Mouse (Mus musculus) testis, postnatal 10 days (tissue): ENCODE measurements around the gene Yipf1.

Source experiments
- DNase-seq: peaks from one replicate; pipeline ENCODE4 v3.0.0; 2021; ENCODE audit warnings: low spot score

Gene Yipf1

DNA sequence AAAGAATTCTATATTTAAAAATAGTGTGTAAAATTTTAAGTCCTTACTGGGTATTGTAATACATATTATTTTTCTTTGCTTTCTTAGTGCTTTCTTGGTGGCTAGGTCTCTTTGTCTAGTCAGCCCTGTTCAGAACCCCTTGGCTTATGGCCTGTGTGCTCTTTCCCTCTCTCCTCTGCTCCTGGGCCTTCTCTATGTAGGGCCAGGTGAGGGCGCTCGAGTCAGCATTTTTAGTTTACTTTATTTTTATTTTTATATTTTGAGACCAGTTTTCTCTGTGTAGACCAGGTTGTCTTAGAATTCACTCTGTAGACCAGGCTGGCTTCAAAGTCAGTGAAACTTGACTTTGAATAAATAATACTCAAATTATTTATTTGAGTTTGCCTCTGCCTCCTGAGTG lies 58.1 kb downstream of the Yipf1 start:
- DNase-seq = no peak

DNA sequence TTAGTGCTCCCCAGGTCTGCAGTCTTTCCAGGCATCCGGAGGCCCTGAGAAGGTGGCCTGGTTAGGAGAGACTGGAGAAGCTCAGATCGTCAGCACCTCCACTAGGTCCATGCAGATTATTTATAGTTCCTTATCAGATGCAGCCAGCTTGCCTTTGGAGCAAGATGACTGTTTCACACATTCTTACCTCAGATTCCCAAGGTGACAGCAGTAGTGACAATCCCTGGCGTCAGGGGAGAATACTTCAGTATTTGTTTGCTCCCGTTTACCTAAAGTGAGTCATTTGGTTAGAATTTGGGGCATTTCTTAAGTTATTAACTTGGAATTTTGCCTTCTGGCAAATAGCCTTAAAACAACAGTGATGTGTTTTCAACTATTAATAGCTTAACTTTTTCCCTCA lies 60.5 kb downstream of the Yipf1 start:
- no peak for DNase-seq

DNA sequence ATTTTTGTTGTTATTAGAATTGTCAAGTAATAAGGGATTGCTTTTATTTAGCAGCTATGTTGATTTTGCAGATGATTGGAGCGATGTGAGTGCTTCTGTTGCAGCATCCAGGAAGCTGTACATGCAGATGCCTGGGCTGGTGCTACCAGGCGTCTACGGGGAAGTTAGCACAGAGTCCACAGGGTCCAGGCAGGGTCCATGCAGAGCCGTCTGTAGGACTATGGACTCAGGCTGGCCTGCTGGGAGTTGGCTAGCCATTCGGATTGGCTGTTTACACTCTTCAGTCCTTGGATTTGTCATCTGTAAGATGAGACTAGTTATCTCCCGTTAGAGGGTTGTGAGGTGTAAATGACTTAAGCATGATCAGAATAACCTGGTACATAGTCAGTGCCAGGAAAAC lies 64.8 kb downstream of the Yipf1 start:
- DNase-seq = no peak

DNA sequence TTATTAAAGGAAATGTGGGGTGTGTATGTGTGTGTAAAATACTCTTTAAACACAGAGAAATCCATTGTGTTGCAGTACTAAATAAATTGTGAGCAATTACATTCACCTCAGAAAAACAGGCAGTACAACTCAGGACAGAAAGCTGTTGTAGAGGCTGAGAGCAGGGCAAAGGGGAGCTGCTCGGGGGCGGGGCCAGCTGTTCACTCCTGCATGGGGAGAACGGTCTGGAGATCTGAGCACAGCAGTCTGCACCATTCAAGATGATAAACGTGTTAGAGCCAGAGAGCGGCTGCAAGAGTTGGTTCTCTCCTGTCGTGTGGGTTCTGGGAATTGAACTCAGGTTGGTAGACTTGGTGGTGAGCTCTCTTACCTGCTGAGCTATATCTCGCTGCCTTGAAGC lies 66.7 kb downstream of the Yipf1 start:
- no peak for DNase-seq

DNA sequence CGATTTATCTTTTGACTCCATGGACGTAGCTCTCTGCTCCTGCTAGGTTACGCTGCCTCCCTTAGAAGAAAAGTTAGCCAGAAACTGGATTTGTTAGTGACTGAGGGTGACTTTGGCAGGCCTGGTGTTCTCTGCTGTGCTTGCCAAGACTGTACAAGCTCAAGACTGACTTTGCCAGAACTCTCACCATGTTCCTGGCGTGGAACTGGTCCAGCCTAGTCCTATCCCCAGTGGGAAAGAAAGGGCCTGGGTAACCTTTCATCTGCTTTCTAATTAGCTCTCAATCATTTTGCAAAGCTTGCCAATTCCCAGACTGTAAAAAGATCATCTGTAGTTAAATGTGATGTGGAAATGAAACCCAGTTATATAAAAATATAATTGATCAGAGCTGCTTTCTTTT lies 72.9 kb downstream of the Yipf1 start:
- no peak for DNase-seq

DNA sequence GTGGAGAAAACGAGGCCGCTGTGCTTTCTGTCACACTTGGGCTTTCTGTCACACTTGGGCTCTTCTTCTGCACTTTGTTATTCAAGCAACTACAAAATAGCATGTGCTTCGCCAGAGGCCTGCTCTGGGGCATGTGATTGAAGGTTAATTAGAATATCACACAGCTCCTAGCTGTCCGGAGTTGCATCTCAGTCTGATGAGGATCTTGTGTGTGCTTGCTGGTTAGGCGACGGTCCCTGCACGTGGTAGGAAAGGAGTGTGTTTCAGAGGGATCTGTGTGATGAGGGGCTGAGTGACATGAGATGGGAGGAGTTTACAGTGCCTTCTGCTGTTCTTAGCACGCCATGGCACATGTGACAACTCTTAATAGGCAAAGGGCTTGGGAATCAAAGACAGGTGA lies 73.3 kb downstream of the Yipf1 start:
- DNase-seq = no peak

DNA sequence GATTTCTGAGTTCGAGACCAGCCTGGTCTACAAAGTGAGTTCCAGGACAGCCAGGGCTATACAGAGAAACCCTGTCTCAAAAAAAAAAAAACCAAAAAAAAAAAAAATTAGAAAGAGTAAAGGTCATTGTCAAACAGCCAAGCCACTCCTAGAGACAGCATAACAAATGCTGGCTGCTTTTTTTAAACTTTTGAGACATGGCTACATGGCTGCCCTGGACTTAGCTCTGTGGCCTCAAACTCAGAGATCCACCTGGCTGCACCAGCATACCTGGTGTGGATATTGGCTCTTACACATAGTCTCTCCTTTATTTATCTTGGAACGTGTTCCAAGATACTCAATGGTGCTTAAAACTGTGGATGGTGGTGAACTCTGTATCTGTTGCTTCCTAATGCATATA lies 74.1 kb downstream of the Yipf1 start:
- no peak for DNase-seq

DNA sequence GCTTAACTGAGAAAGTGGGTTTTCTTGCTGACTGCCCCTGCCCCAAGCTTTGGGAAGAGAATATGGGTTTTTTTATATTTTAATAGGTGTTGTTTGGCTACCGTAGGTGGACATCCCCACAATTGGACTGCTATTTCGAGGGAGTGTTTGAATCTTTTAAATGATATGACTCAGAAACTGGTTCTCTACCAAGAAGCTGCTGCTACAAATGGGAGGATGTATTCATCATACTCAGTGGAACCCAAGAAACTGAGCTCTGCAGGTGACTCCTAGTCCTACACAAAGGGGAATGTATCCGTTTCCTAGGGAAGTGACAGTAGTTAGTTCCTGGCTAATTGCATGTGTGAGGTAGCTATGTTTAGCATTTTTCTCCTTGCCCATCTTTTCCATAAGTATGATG lies 75.2 kb downstream of the Yipf1 start:
- DNase-seq = no peak

DNA sequence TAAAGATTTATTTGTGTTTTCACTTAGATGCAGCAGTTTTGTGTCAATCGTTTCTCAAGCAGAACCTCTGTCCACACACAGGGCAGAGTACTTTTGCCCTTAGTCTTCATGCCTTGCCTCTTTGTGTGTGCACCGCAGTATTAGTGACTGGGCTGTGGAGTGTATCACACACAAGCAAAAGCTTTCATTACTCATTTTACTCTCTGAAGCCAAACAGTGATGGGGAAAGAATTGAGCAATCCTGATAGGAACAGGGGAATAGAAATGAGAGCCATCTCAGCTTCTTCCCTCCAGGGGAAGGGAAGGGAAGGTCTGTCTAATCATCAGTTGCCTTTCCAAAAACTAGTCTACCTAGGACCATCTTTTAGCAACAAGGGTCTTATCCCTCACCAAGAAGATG lies 79.6 kb downstream of the Yipf1 start:
- DNase-seq = no peak
